Mouse (Mus musculus) common myeloid progenitor, adult 5-6 weeks (primary cell): ENCODE data around the gene Il4. TPM values are rescaled to one million over a fixed set of nuclear protein-coding genes. Genes with fewer than 3 reads are reported as not detected.
A peak's percentile ranks its signal among the peaks of the same experiment; 100 is the strongest.

Source experiments
- ATAC-seq: replicated peaks from 2 replicates; pipeline ENCODE4 v1.8.0; 2016; ENCODE audit warnings: low read depth, mild to moderate bottlenecking, moderate TSS enrichment, inconsistent platforms; ENCODE audit not compliant: poor library complexity, severe bottlenecking
- total RNA-seq: library from RNA; stranded (forward); fragments of 200-1000, 187-1606 nt; gene quantifications from 2 replicates; pipeline ENCODE4 v1.2.3, GENCODE M21; 2017

Gene Il4
- 0.73 TPM in 1 of 2 replicates, not detected in the other for total RNA-seq

DNA sequence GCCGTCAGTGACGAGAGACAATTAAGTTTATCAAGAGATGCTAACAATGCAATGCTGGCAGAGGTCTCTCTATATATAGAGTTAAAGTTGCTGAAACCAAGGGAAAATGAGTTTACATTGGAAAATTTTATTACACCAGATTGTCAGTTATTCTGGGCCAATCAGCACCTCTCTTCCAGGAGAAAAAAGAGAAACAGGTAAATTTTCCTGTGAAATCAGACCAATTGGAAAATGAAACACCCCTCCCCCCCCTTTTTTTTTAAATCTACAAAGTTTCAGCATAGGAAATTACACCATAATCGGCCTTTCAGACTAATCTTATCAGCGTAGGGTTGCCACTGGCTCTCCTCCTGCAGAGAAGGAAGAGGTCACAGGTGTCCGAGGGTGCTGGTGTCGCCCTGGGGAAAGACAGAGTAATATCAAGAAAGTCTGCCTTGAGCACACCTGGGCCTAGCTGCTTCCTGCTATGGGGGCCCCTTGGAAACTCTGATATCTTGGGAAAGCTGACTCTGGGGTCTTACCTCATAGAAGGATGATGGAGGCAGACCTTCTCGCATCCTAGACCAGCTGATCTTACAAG, at the start of gene Il4:
Il4 (minus strand) TSS at position 51 of the 580 bp plus-strand sequence.
- no peak for ATAC-seq

GRCm38 (mm10) chr11:53664091-53664490, 45.6 kb upstream of the Il4 start:
- no peak for ATAC-seq

GRCm38 (mm10) chr11:53662794-53663674, 44.6 kb upstream of the Il4 start:
- ATAC-seq: 0 out of 2 replicates have a peak, but pooled peaks have one; percentile 25

GRCm38 (mm10) chr11:53657828-53658227, 39.4 kb upstream of the Il4 start:
- no peak for ATAC-seq

DNA sequence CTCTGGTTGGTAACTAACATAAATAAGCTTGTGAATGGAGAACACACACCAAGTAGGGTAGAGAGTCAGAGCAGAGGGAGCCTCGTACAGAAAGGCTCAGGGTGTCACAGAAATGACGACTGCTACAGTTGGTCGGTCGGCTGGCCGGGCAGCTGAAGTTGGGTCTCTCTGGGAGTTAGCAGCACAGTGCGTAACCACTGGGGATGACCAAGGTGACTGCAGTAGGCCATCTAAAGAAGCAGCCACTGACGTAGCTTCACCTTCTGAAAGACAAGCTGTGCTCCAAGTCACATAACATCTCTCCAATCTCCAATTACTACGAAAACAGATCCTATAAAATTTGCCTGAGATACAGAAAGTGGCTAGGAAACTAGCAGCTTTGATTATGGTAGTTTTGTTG, 38.9 kb upstream of the Il4 start:
- ATAC-seq: no peak

DNA sequence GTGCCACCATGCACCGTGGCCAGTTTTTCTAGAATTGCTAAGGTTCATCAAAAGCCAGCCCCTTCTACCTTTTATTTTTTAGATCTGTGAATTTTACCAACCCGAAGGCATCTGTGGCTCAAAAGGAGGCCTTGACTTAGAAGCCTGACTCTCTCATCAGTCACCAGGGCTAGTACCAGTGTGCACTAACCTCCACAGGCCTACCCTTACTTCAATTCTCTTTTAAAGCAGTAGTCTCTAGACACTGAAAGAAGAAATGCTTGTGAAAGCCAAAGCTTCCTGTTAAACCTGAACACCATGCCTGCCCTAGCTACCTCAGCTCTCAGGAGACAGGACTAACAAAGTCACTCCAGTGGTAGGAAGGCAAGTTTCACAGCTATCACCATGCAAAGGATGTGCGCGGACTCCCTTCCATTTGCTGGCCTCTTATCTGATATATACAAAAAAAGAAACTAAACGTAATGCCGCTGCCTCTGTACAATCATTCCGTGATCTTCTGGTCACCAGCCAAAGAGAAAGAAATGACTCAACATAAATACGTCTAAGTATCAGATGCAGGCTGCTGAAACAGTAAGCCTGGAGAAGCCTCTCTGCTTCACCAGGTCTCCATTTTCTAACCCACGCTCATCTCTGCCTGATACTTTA, 38.2 kb upstream of the Il4 start:
- ATAC-seq: peak; percentile 57

DNA sequence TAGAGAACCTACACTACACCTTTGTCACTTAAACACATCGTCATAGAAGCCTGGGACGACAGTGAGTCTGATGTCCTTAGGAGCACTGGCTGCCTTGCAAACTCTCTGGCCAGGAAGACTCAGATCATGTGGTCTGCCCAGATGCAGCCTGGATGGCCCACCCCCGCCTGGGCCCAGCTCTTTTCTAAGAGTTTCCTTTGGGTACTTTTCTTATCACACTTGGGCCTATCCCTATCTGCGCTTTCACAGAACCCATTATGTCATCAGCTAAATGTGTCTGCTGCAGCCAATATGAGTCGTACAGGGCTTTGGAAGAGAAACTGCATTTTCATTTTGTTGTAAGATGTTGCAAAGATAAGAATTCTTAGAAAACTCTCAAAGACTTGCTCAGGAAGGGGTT, 36.6 kb upstream of the Il4 start:
- ATAC-seq: peak; percentile 77

DNA sequence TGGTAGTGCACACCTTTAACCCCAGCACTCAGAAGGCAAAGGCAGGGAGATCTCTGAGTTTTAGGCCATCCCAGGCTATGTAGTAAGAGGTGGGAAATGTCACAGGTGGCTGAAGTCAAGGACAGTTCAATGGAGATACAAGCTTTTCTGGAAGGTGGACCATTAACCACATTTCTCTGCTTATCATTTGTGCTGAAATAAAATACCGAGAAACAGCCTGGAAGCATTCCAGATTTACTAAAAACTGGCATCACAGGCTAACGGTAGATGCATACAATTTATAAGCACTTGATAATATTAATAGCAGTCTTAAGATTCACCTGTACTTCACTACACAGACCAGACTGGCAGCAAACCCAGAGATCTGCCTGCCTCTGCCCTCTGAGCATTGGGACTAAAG, 34.0 kb upstream of the Il4 start:
- ATAC-seq: no peak

DNA sequence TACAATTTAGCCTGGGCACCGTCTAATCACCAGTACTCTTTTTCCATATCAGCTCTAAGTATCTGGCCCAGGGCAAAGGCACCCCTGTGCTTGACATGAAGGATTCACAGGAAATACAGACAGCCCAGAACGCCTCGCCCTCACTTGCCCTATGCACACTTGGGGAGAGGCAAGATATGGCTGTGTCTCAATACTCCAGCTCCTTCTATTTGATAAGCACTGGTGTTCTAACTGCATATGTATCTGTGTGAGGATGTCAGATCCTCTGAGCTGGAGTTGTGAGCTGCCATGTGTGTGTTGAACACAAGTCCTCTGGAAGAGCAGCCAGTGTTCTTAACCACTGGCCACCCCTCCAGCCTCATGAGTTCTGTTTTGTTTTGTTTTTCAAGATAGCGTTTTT, 33.0 kb upstream of the Il4 start:
- no peak for ATAC-seq

- ATAC-seq: no peak
Observed at GRCm38 (mm10) chr11:53644017-53644416, 25.5 kb upstream of the Il4 start.

DNA sequence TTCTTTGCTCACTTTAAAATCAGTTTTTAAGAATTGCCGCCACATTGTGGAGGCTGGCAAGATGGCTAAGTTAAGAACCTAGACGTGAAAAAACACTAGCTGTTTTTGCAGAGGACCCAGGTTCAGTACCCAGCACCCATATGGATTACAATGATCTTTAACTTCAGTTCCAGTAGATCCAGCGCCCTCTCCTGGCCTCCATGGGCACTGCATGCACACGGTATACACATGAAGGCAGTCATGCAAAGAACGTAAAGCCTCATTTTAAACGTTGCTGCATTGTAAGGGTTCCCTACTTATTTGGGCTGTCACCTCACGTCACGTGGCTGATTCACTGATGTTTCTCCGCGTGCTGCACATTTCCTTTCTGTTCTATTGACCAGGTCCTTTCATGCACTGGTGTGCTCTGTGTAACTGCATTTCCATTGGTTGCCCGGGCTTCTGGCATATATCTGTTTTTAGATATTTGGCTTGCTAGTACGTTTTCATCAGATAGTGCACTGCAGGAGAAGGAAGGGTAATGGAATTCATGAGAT, 24.3 kb upstream of the Il4 start:
- no peak for ATAC-seq

DNA sequence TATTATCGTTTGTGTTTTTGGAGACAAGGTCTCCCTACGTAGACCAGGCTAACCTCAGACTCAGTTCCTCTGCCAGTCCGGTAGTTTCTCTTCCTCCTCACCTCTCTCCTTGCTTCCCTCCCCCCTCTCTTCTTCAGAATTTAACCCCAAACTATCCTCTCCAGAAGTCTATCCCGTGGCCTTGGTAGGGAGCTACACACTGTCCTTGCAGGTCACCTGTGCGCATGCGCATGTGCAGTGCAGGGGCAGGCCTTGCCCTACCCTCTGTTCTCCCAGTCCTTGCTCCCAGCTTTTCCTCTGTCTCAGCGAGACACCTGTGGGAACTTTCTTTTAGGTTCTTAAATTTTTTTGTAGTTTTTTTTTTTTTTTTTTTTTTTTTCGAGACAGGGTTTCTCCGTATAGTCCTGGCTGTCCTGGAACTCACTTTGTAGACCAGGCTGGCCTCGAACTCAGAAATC, 19.4 kb upstream of the Il4 start:
- no peak for ATAC-seq

GRCm38 (mm10) chr11:53637046-53637802, 18.8 kb upstream of the Il4 start:
- no peak for ATAC-seq

- no peak for ATAC-seq
Observed at GRCm38 (mm10) chr11:53636183-53636646, 17.7 kb upstream of the Il4 start.

- ATAC-seq: no peak
Observed at GRCm38 (mm10) chr11:53635590-53636182, 17.2 kb upstream of the Il4 start.

DNA sequence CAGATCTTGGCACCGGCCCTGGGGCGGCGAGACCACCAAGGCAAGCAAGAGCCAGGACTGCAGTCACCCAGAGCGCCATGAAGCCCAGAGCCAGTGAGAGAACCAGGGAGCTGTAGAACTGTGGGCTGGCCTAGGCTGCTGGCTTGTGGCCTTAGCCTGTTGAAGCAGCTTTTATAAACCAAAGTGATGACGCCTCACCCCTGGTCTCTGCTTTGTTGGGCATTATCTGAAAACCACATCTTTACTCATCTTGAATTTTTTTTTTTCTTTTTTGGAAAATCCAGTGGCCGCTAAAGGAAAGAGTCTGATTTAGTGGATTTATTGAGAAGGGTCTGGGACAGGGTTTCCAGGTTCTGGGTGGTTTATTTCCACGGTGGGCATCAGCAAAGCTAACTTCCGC, 16.1 kb upstream of the Il4 start, which contains the start of gene Il13:
Il13 (minus strand) TSS at position 147 of the 400 bp plus-strand sequence.
- no peak for ATAC-seq

- 0 out of 2 replicates have a peak, but pooled peaks have one; percentile 22 for ATAC-seq
Observed at GRCm38 (mm10) chr11:53633644-53634043, 15.2 kb upstream of the Il4 start.

DNA sequence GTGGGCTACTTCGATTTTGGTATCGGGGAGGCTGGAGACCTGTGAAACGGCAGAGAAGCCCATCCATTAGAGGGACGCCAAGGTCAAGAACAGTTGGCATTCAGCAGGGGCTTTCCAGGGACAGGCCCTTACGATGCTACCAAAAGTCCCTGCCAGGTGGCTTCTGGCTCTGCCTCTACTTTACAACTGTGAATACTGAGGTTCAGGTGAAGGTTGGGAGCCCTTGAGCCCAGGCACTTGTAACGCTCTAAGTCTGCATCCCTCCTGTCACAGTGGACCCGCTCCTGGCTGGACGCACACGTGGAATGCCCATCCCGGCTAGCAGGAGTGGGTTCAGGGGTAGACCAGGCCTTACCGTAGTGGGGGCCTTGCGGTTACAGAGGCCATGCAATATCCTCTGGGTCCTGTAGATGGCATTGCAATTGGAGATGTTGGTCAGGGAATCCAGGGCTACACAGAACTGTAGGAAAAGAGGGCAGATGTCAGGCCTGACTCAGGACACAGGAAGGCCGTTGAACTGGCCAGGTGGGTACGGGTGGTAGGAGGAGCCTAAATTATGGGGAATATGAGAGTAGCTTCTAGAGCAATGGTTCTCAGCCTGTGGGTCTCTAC, 13.8 kb upstream of the Il4 start:
- ATAC-seq: peak; percentile 35; the same call in 1 of the 2 replicates

DNA sequence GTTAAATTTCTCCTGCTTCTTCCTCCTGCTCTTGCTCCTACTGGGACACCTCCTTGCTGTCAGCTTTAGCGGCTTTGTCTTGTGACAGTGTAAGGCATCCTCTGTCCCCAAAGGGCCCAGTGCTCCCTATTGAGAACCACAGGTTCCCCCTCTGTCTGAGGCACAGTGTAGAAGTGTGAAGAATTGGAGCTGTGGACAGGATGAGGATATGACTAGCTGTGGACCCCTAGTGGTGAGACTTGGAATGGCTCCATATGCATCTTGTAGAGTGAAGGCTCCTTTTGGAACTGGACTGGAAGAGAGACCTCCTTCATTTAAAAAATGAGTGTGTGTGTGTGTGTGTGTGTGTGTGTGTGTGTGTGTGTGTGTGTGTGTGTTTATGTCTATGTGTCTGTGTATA, 9.4 kb upstream of the Il4 start:
- peak; percentile 77 for ATAC-seq
